Mouse (Mus musculus) heart, embryonic 10.5 days (tissue): ENCODE data around the gene Hils1. TPM values are rescaled to one million over a fixed set of nuclear protein-coding genes. Genes with fewer than 3 reads are reported as not detected.
A peak's percentile ranks its signal among the peaks of the same experiment; 100 is the strongest.

Source experiments
- DNase-seq: peaks from one replicate; pipeline ENCODE4 v3.0.0-alpha.2; 2017; ENCODE audit warnings: low spot score
- H3K27ac ChIP-seq: fragments of 300-500 bp; sonication (generic); 2 replicates; pipeline ENCODE4 v1.5.1; 2016; ENCODE audit warnings: mild to moderate bottlenecking
- H3K27me3 ChIP-seq: fragments of 300-500 bp; sonication (generic); 2 replicates; pipeline ENCODE4 v1.6.1; 2016; ENCODE audit warnings: mild to moderate bottlenecking; ENCODE audit not compliant: poor library complexity, insufficient read depth, severe bottlenecking
- H3K36me3 ChIP-seq: fragments of 300-500 bp; sonication (generic); 2 replicates; pipeline ENCODE4 v1.6.1; 2016; ENCODE audit warnings: mild to moderate bottlenecking, moderate library complexity
- H3K4me1 ChIP-seq: fragments of 300-500 bp; sonication (generic); 2 replicates; pipeline ENCODE4 v1.6.1; 2016; ENCODE audit warnings: mild to moderate bottlenecking
- H3K4me3 ChIP-seq: fragments of 300-500 bp; sonication (generic); 2 replicates; pipeline ENCODE4 v1.5.1; 2016; ENCODE audit warnings: mild to moderate bottlenecking, moderate library complexity
- H3K9me3 ChIP-seq: fragments of 300-500 bp; sonication (generic); 2 replicates; pipeline ENCODE4 v1.6.1; 2016; ENCODE audit warnings: mild to moderate bottlenecking, moderate library complexity
- WGBS: fragments of 180-500 bp; shearing (Covaris S2); methylation state at CpG from one replicate; pipeline ENCODE4 v1.1.7; 2016; 5-methylcytosine and 5-hydroxymethylcytosine counted together
- polyA plus RNA-seq: library from polyadenylated mRNA; unstranded; fragments of >200 nt; fragmentation: Nextera tagmentation; extraction: Ambion mirVana; gene quantifications from 2 replicates; pipeline ENCODE4 v1.2.1, GENCODE M21; 2016

Hils1 gene
- polyA plus RNA-seq, 1 experiment from 2014 or later = not detected

GRCm38 (mm10) chr11:94985140-94985539 lies 17.7 kb downstream of the Hils1 start:
- H3K4me1 ChIP-seq = peaks cover 45% of the 10 kb centered on the region
- no peaks in the 10 kb centered on the region for H3K27me3 ChIP-seq
- H3K9me3 ChIP-seq = no peaks in the 10 kb centered on the region
- peak; percentile 71 for DNase-seq
- no peaks in the 10 kb centered on the region for H3K36me3 ChIP-seq
- WGBS = 48% methylated on average over 1 of the region's 1 CpGs
- no peak overlapping the region for H3K27ac ChIP-seq
- no peak overlapping the region for H3K4me3 ChIP-seq

GRCm38 (mm10) chr11:94985822-94986221 lies 18.4 kb downstream of the Hils1 start:
- Histone ChIP-seq H3K27ac (no peak overlapping the region), H3K9me3 (no peaks in the 10 kb centered on the region), H3K36me3 (no peaks in the 10 kb centered on the region), H3K4me1 (peaks cover 52% of the 10 kb centered on the region), H3K27me3 (no peaks in the 10 kb centered on the region), H3K4me3 (no peak overlapping the region)
- WGBS = 77% methylated on average over 5 of the region's 5 CpGs
- DNase-seq = no peak

- no peak overlapping the region for H3K4me3 ChIP-seq
- 60% methylated on average over 2 of the region's 2 CpGs for WGBS
- H3K27me3 ChIP-seq = no peaks in the 10 kb centered on the region
- DNase-seq = peak; percentile 61
- H3K9me3 ChIP-seq = no peaks in the 10 kb centered on the region
- H3K36me3 ChIP-seq = no peaks in the 10 kb centered on the region
- H3K27ac ChIP-seq = no peak overlapping the region
- peaks cover 53% of the 10 kb centered on the region for H3K4me1 ChIP-seq
These were observed 19.0 kb downstream of the Hils1 start for GRCm38 (mm10) chr11:94986435-94986834.

- 52% methylated on average over 6 of the region's 6 CpGs for WGBS
- no peaks in the 10 kb centered on the region for H3K9me3 ChIP-seq
- no peaks in the 10 kb centered on the region for H3K27me3 ChIP-seq
- no peak for DNase-seq
- H3K4me3 ChIP-seq = no peak overlapping the region
- H3K36me3 ChIP-seq = no peaks in the 10 kb centered on the region
- H3K4me1 ChIP-seq = peaks cover 62% of the 10 kb centered on the region
- H3K27ac ChIP-seq = peak overlapping the region; percentile 96
These were observed 19.9 kb downstream of the Hils1 start for GRCm38 (mm10) chr11:94987341-94987740.

- Histone ChIP-seq H3K9me3 (no peaks in the 10 kb centered on the region), H3K27ac (peak overlapping the region; percentile 96), H3K4me3 (no peak overlapping the region), H3K4me1 (peaks cover 67% of the 10 kb centered on the region), H3K36me3 (no peaks in the 10 kb centered on the region), H3K27me3 (no peaks in the 10 kb centered on the region)
- 80% methylated on average over 8 of the region's 8 CpGs for WGBS
- no peak for DNase-seq
These were observed 20.5 kb downstream of the Hils1 start for GRCm38 (mm10) chr11:94987851-94988250.

- H3K4me1 ChIP-seq = peaks cover 78% of the 10 kb centered on the region
- H3K27me3 ChIP-seq = no peaks in the 10 kb centered on the region
- H3K36me3 ChIP-seq = no peaks in the 10 kb centered on the region
- DNase-seq = no peak
- H3K9me3 ChIP-seq = no peaks in the 10 kb centered on the region
- peak overlapping the region; percentile 94 for H3K4me3 ChIP-seq
- 22% methylated on average over 10 of the region's 10 CpGs for WGBS
- H3K27ac ChIP-seq = peak overlapping the region; percentile 96
These were observed 21.6 kb downstream of the Hils1 start for GRCm38 (mm10) chr11:94988780-94989561.

- 0% methylated on average over 12 of the region's 12 CpGs for WGBS
- Histone ChIP-seq H3K27me3 (no peaks in the 10 kb centered on the region), H3K4me1 (peaks cover 84% of the 10 kb centered on the region), H3K27ac (peak overlapping the region; percentile 96), H3K36me3 (peaks cover 1% of the 10 kb centered on the region), H3K9me3 (no peaks in the 10 kb centered on the region), H3K4me3 (peak overlapping the region; percentile 94)
- DNase-seq = peak; percentile 95
These were observed 22.2 kb downstream of the Hils1 start for GRCm38 (mm10) chr11:94989562-94990017.

GRCm38 (mm10) chr11:94990102-94990748 lies 22.8 kb downstream of the Hils1 start:
- Histone ChIP-seq H3K9me3 (no peaks in the 10 kb centered on the region), H3K36me3 (peaks cover 8% of the 10 kb centered on the region), H3K4me1 (peaks cover 86% of the 10 kb centered on the region), H3K4me3 (peak overlapping the region; percentile 94), H3K27me3 (no peaks in the 10 kb centered on the region), H3K27ac (peak overlapping the region; percentile 96)
- no peak for DNase-seq
- whole genome bisulfite sequencing = 50% methylated on average over 6 of the region's 6 CpGs

- Histone ChIP-seq H3K36me3 (peaks cover 14% of the 10 kb centered on the region), H3K4me1 (peaks cover 90% of the 10 kb centered on the region), H3K9me3 (no peaks in the 10 kb centered on the region), H3K4me3 (peak within 1 kb of the TSS; percentile 94), H3K27me3 (no peaks in the 10 kb centered on the region), H3K27ac (peak within 1 kb of the TSS; percentile 96)
- peak; percentile 96 for DNase-seq
- under 1% methylated on average over 67 of the region's 69 CpGs for WGBS
These were observed 23.6 kb downstream of the Hils1 start, which contains the start of gene Ppp1r9b for GRCm38 (mm10) chr11:94990749-94991577. Ppp1r9b (plus strand) TSS chr11:94991035.

GRCm38 (mm10) chr11:94991641-94992479 lies 24.5 kb downstream of the Hils1 start:
- peaks cover 23% of the 10 kb centered on the region for H3K36me3 ChIP-seq
- peak overlapping the region; percentile 94 for H3K4me3 ChIP-seq
- H3K9me3 ChIP-seq = no peaks in the 10 kb centered on the region
- peak overlapping the region; percentile 96 for H3K27ac ChIP-seq
- H3K4me1 ChIP-seq = peaks cover 94% of the 10 kb centered on the region
- no peaks in the 10 kb centered on the region for H3K27me3 ChIP-seq
- DNase-seq = no peak
- under 1% methylated on average over 99 of the region's 99 CpGs for WGBS

- no peak for DNase-seq
- WGBS = 2% methylated on average over 20 of the region's 20 CpGs
- Histone ChIP-seq H3K27me3 (no peaks in the 10 kb centered on the region), H3K9me3 (no peaks in the 10 kb centered on the region), H3K4me3 (peak overlapping the region; percentile 94), H3K27ac (peak overlapping the region; percentile 96), H3K36me3 (peaks cover 28% of the 10 kb centered on the region), H3K4me1 (peaks cover 92% of the 10 kb centered on the region)
These were observed 25.0 kb downstream of the Hils1 start for GRCm38 (mm10) chr11:94992480-94992753.
